Mouse (Mus musculus): ENCODE data around the gene Rsad1. TPM values are rescaled to one million over a fixed set of nuclear protein-coding genes. Genes with fewer than 3 reads are reported as not detected.

Rsad1 gene
- polyA plus RNA-seq, 1 experiment from 2014 or later = 3.7 TPM

DNA sequence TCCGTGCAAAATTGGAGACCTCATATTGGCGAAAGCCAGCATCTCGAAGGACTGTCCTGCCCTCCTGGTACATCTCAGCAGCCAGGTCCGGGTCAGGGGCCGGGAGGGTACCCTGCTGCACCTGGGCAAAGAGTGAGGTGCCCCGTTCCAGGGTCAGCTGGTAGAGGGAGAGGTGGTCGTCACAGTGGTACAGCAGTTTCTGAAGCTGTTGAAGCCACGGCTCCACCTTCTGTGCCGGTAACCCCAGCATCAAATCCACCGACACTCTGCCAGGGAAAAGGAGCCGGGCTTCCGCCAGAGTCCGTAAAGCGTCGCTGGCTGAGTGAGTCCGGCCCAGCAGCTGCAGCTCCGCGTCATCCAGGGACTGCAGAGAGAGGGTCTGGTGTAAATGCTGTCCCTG is 4.6 kb downstream of the Rsad1 start:
- Histone ChIP-seq H3K9me3 (no peaks in the 10 kb centered on the region), H3K36me3 (replicated peaks) (peaks cover 14% of the 10 kb centered on the region), H3K4me1 (peaks cover 27% of the 10 kb centered on the region), H3K4me3 (peak overlapping the region; percentile 23; the same call in 1 of the 2 replicates), H3K27ac (no peak overlapping the region), H3K27me3 (ENCODE audit: poor library complexity, severe bottlenecking) (no peaks in the 10 kb centered on the region; the same call in 1 of the 2 replicates)
- 53% methylated on average over 18 of the region's 18 CpGs for WGBS
- no peak for DNase-seq (ENCODE audit: extremely low spot score, low spot score)

DNA sequence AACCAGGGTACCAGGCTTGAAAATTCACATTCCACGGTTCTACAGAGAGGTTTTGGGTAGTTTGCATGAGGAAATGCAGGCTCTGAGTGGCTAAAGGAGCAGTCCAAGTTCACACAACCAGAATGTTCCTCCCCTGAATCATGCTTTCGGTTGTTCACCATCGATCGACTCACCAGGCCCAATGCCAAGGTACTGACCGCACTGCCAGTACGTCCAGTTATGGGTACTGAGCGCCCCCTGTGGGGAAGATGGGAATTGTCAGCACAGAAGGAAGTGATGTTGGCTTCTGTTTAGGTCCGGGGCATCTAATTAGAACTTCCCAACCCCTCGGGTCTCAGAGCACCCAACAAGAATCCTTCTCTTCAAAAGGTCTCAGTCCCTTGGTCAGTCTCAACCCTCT is 5.1 kb downstream of the Rsad1 start:
- H3K27me3 ChIP-seq (ENCODE audit: poor library complexity, severe bottlenecking) = no peaks in the 10 kb centered on the region; the same call in 1 of the 2 replicates
- DNase-seq (ENCODE audit: extremely low spot score, low spot score) = peak; percentile 65
- WGBS = 45% methylated on average over 9 of the region's 9 CpGs
- no peaks in the 10 kb centered on the region for H3K9me3 ChIP-seq
- peaks cover 22% of the 10 kb centered on the region for H3K4me1 ChIP-seq
- peak overlapping the region; percentile 23; the same call in 1 of the 2 replicates for H3K4me3 ChIP-seq
- peaks cover 14% of the 10 kb centered on the region for H3K36me3 ChIP-seq (replicated peaks)
- no peak overlapping the region for H3K27ac ChIP-seq

DNA sequence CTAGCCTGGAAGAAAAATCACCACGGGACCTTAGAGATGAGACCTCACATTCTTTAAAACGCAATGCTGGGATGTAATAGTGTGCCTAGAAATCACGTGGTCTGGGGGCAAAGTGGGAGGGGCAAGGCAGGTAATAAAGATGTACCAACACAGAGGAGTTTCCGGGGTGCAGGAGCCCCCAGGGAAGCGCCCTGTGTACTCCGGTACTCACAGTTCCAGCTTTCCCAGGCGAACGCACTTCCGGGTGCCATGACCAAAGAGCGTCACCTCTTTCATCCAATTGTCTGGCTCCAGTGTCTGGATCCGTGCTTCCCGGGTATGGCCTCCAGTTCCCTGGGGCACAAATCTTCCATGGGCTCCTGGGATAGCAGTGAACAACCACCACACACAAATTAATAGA is 5.7 kb downstream of the Rsad1 start:
- 86% methylated on average over 12 of the region's 12 CpGs for WGBS
- DNase-seq (ENCODE audit: extremely low spot score, low spot score) = no peak
- Histone ChIP-seq H3K9me3 (no peaks in the 10 kb centered on the region), H3K27ac (no peak overlapping the region), H3K36me3 (replicated peaks) (peaks cover 14% of the 10 kb centered on the region), H3K4me1 (peaks cover 17% of the 10 kb centered on the region), H3K4me3 (no peak overlapping the region), H3K27me3 (ENCODE audit: poor library complexity, severe bottlenecking) (no peaks in the 10 kb centered on the region; the same call in 1 of the 2 replicates)

GRCm38 (mm10) chr11:94542400-94542799 is 6.7 kb downstream of the Rsad1 start:
- WGBS = 86% methylated on average over 4 of the region's 4 CpGs
- Histone ChIP-seq H3K27me3 (ENCODE audit: poor library complexity, severe bottlenecking) (no peaks in the 10 kb centered on the region), H3K27ac (no peak overlapping the region), H3K36me3 (replicated peaks) (peaks cover 14% of the 10 kb centered on the region), H3K9me3 (no peaks in the 10 kb centered on the region), H3K4me1 (peaks cover 12% of the 10 kb centered on the region), H3K4me3 (no peak overlapping the region)
- DNase-seq (ENCODE audit: extremely low spot score, low spot score) = no peak

DNA sequence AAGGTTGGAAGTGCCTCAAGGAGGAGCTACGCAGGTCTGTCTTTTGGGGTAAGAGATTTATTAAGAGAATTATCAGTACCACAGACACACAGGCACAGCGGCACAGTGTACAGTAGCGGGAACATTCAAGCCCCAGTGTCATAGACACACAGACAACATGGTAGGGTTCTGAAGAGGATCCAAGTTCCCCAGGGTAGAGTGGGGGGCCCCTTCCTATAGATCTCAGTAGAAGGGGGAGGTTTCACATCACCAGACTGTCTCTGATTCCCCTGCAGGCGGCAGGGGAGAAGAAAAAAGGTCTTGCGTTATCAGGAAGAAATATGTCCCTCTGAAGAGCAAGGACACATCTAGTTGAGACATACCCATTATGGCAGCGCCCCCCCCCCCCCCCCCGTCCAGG is 9.3 kb downstream of the Rsad1 start:
- H3K4me3 ChIP-seq = no peak overlapping the region
- 86% methylated on average over 7 of the region's 7 CpGs for WGBS
- peaks cover 14% of the 10 kb centered on the region for H3K36me3 ChIP-seq (replicated peaks)
- peaks cover 10% of the 10 kb centered on the region for H3K4me1 ChIP-seq
- no peaks in the 10 kb centered on the region for H3K27me3 ChIP-seq (ENCODE audit: poor library complexity, severe bottlenecking)
- no peaks in the 10 kb centered on the region for H3K9me3 ChIP-seq
- no peak overlapping the region for H3K27ac ChIP-seq
- no peak for DNase-seq (ENCODE audit: extremely low spot score, low spot score)

DNA sequence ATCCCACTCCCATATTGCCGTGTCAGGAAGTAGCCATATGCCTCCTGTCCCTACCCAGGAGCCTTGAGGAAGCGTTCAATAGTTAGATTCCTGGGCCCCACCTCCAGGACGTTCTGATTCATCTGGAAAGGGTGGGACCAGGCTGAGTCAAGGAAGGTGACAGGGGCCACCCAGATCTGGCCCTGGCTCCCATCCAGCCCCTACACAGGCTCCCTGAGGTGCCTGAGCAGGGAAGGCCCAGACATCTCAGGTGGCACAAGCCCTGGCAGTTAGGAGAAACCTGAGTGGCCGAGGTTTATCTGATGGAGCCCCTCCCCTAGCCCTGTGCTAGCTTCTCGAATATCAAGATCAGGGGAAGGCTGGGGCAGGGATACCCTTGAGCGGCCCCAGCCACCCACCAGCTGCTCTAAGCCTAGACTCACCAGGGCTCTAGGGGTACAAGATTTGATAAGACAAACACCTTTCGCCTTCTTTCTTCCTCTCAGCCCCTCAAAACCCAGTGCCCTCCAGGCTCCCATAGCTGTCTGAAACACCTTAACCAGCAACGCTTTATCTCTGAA is 10.2 kb downstream of the Rsad1 start:
- H3K27me3 ChIP-seq (ENCODE audit: poor library complexity, severe bottlenecking) = no peaks in the 10 kb centered on the region
- H3K4me3 ChIP-seq = no peak overlapping the region
- 0 out of 2 replicates have a peak, but pooled peaks cover under 1% of the 10 kb centered on the region for H3K4me1 ChIP-seq
- no peaks in the 10 kb centered on the region for H3K9me3 ChIP-seq
- no peak for DNase-seq (ENCODE audit: extremely low spot score, low spot score)
- H3K27ac ChIP-seq = no peak overlapping the region
- WGBS = 67% methylated on average over 8 of the region's 8 CpGs
- peaks cover 14% of the 10 kb centered on the region for H3K36me3 ChIP-seq (replicated peaks)

GRCm38 (mm10) chr11:94533171-94533570 is 15.9 kb downstream of the Rsad1 start:
- Histone ChIP-seq H3K9me3 (no peaks in the 10 kb centered on the region), H3K4me3 (no peak overlapping the region), H3K27me3 (ENCODE audit: poor library complexity, severe bottlenecking) (no peaks in the 10 kb centered on the region), H3K4me1 (no peaks in the 10 kb centered on the region), H3K27ac (no peak overlapping the region), H3K36me3 (replicated peaks) (no peaks in the 10 kb centered on the region)
- no peak for DNase-seq (ENCODE audit: extremely low spot score, low spot score)
- 85% methylated on average over 8 of the region's 8 CpGs for WGBS

DNA sequence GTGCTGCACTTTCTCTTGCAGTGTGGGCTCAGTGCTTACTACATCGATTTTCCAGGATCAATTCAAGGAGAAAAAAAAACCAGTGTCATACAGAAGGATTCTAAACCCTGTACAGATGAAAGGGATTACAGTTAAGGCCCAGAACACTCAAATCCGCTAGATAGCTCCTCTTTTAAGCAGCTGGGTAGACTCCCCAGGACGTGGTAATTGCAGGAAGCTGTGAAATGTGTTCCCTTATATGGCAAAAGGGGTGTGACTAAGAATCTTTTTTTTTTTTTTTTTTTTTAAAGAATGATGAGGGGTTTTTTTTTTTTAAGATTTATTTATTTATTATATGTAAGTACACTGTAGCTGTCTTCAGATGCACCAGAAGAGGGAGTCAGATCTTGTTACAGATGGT is 20.2 kb downstream of the Rsad1 start:
- Histone ChIP-seq H3K36me3 (replicated peaks) (no peaks in the 10 kb centered on the region), H3K9me3 (no peaks in the 10 kb centered on the region), H3K27ac (no peak overlapping the region), H3K27me3 (ENCODE audit: poor library complexity, severe bottlenecking) (no peaks in the 10 kb centered on the region), H3K4me1 (peaks cover 21% of the 10 kb centered on the region), H3K4me3 (no peak overlapping the region)
- no peak for DNase-seq (ENCODE audit: extremely low spot score, low spot score)
- whole genome bisulfite sequencing = 54% methylated on average over 3 of the region's 3 CpGs

- Histone ChIP-seq H3K4me1 (peaks cover 28% of the 10 kb centered on the region), H3K36me3 (replicated peaks) (no peaks in the 10 kb centered on the region), H3K27ac (no peak overlapping the region), H3K27me3 (ENCODE audit: poor library complexity, severe bottlenecking) (peaks cover 8% of the 10 kb centered on the region), H3K4me3 (no peak overlapping the region), H3K9me3 (no peaks in the 10 kb centered on the region)
- DNase-seq (ENCODE audit: extremely low spot score, low spot score) = no peak
- 50% methylated on average over 9 of the region's 9 CpGs for WGBS
Measured at GRCm38 (mm10) chr11:94526171-94526879, 22.7 kb downstream of the Rsad1 start.

DNA sequence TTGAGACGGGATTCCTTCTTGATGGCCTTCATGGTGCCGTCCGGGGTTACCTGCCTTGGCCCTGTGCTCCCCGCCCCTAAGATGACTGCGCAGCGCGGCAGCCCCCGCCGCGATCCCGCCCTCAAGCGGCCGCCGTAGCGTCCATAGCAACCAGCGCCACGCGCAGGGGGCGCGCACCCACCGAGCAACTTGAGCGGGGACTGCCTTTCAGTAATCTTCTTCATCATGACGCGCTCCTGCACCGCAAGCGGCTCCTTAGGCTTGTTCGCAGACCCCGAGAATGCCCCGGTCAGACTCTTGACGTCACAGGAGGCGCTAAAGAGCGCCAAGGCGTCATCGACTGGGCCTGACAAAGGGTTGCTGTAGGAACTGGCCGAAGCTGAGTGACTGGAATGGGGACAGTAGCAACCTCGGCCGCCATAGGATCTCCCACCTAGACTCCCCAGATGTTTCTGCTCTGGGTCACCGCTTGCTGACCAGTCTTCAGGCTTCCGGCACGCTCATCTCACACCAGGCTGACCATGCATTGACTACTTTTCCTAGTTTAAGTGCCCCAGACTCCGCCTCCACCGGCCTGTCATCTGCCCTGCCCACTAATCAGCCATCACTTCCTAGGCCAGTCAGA is 27.7 kb downstream of the Rsad1 start, which contains the start of gene Mycbpap:
TSS of gene Mycbpap (minus strand) at position 524 of the 625 bp plus-strand sequence.
- H3K4me3 ChIP-seq = peak within 1 kb of the TSS; percentile 73
- peaks cover 42% of the 10 kb centered on the region for H3K4me1 ChIP-seq
- no peaks in the 10 kb centered on the region for H3K36me3 ChIP-seq (replicated peaks)
- peak; percentile 80 for DNase-seq (ENCODE audit: extremely low spot score, low spot score)
- no peaks in the 10 kb centered on the region for H3K9me3 ChIP-seq
- WGBS = under 1% methylated on average over 42 of the region's 42 CpGs
- H3K27me3 ChIP-seq (ENCODE audit: poor library complexity, severe bottlenecking) = peaks cover 8% of the 10 kb centered on the region
- peak within 1 kb of the TSS; percentile 87 for H3K27ac ChIP-seq

- H3K27ac ChIP-seq = no peak overlapping the region
- no peak overlapping the region for H3K4me3 ChIP-seq
- H3K4me1 ChIP-seq = peaks cover 5% of the 10 kb centered on the region
- no peaks in the 10 kb centered on the region for H3K36me3 ChIP-seq (replicated peaks)
- no peak for DNase-seq (ENCODE audit: extremely low spot score, low spot score)
- WGBS = 76% methylated on average over 9 of the region's 9 CpGs
- peaks cover 5% of the 10 kb centered on the region; the same call in 1 of the 2 replicates for H3K9me3 ChIP-seq
- H3K27me3 ChIP-seq (ENCODE audit: poor library complexity, severe bottlenecking) = no peaks in the 10 kb centered on the region
Measured at GRCm38 (mm10) chr11:94513452-94513851, 35.6 kb downstream of the Rsad1 start.

DNA sequence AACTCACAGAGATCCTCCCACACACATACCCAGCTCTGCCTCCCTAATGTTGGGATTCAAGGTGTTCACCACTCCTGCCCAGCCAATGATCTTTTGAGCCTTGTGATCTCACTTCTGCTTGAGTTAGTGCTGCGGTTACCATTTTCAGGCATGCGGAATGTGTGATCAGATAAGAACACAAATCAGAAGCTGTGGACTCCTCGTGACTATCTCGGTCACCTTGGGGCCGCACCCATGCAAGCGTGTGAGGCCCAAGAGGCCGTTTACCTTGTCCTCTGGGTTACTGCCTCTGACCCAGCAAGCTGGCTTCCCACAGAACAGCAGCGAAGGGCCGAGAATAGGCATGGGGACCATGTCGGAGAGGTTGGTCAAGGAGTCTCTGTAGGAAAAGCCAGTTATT is 40.1 kb downstream of the Rsad1 start:
- H3K27me3 ChIP-seq (ENCODE audit: poor library complexity, severe bottlenecking) = no peaks in the 10 kb centered on the region
- no peaks in the 10 kb centered on the region for H3K4me1 ChIP-seq
- H3K9me3 ChIP-seq = peaks cover 5% of the 10 kb centered on the region; the same call in 1 of the 2 replicates
- 93% methylated on average over 10 of the region's 10 CpGs for WGBS
- no peak overlapping the region for H3K4me3 ChIP-seq
- H3K36me3 ChIP-seq (replicated peaks) = no peaks in the 10 kb centered on the region
- H3K27ac ChIP-seq = no peak overlapping the region
- no peak for DNase-seq (ENCODE audit: extremely low spot score, low spot score)

GRCm38 (mm10) chr11:94501482-94501881 is 47.6 kb downstream of the Rsad1 start:
- 93% methylated on average over 8 of the region's 8 CpGs for WGBS
- DNase-seq (ENCODE audit: extremely low spot score, low spot score) = no peak
- Histone ChIP-seq H3K9me3 (no peaks in the 10 kb centered on the region), H3K36me3 (replicated peaks) (no peaks in the 10 kb centered on the region), H3K4me1 (peaks cover 37% of the 10 kb centered on the region), H3K4me3 (no peak overlapping the region), H3K27ac (no peak overlapping the region), H3K27me3 (ENCODE audit: poor library complexity, severe bottlenecking) (peaks cover 61% of the 10 kb centered on the region)

Data from forebrain, embryonic 10.5 days (tissue).